Mouse (Mus musculus): Measurements from ENCODE around the gene Ip6k2. TPM values are rescaled to one million over a fixed set of nuclear protein-coding genes. Genes with fewer than 3 reads are reported as not detected.

The Ip6k2 gene
- polyA plus RNA-seq (2014; fragmentation: Illumina TruSeq; extraction: RNeasy Lipid Tissue Mini Kit (QIAGEN cat#74804); ENCODE audit: low replicate concordance), result 206 TPM

GRCm38 (mm10) chr9:108783548-108784463, at the start of gene Ip6k2:
Gene Ip6k2 (plus strand): TSS chr9:108783796.

GRCm38 (mm10) chr9:108808163-108808665, 24.6 kb downstream of the Ip6k2 start, which contains the start of gene Nckipsd:
Gene Nckipsd (plus strand): TSS chr9:108808368.

GRCm38 (mm10) chr9:108825820-108826699, 42.5 kb downstream of the Ip6k2 start, which contains the start of gene Celsr3:
Gene Celsr3 (plus strand): TSS chr9:108826320.

GRCm38 (mm10) chr9:108852976-108853375, 69.4 kb downstream of the Ip6k2 start, which contains the start of gene Slc26a6:
Gene Slc26a6 (plus strand): TSS chr9:108853283.

Other genes starting within 250 kb of the Ip6k2 start
- 13.3 TPM for gene Impdh2, start 223.5 kb upstream of the Ip6k2 start, polyA plus RNA-seq (2014; fragmentation: Illumina TruSeq; extraction: RNeasy Lipid Tissue Mini Kit (QIAGEN cat#74804); ENCODE audit: low replicate concordance)
- 2.7 TPM for gene Ndufaf3, start 216.4 kb upstream of the Ip6k2 start, polyA plus RNA-seq (2014; fragmentation: Illumina TruSeq; extraction: RNeasy Lipid Tissue Mini Kit (QIAGEN cat#74804); ENCODE audit: low replicate concordance)
- gene Dalrd3, start 213.9 kb upstream of the Ip6k2 start, polyA plus RNA-seq (2014; fragmentation: Illumina TruSeq; extraction: RNeasy Lipid Tissue Mini Kit (QIAGEN cat#74804); ENCODE audit: low replicate concordance), result 2.3 TPM
- gene Wdr6, start 205.1 kb upstream of the Ip6k2 start, polyA plus RNA-seq (2014; fragmentation: Illumina TruSeq; extraction: RNeasy Lipid Tissue Mini Kit (QIAGEN cat#74804); ENCODE audit: low replicate concordance), result 0.67 TPM
- not detected for gene P4htm, start 186.1 kb upstream of the Ip6k2 start, polyA plus RNA-seq (2014; fragmentation: Illumina TruSeq; extraction: RNeasy Lipid Tissue Mini Kit (QIAGEN cat#74804); ENCODE audit: low replicate concordance)
- 36.2 TPM for gene Arih2, start 134.4 kb upstream of the Ip6k2 start, polyA plus RNA-seq (2014; fragmentation: Illumina TruSeq; extraction: RNeasy Lipid Tissue Mini Kit (QIAGEN cat#74804); ENCODE audit: low replicate concordance)
- 83.1 TPM for gene Slc25a20, start 121.7 kb upstream of the Ip6k2 start, polyA plus RNA-seq (2014; fragmentation: Illumina TruSeq; extraction: RNeasy Lipid Tissue Mini Kit (QIAGEN cat#74804); ENCODE audit: low replicate concordance)
- 264 TPM for gene Prkar2a, start 94.5 kb upstream of the Ip6k2 start, polyA plus RNA-seq (2014; fragmentation: Illumina TruSeq; extraction: RNeasy Lipid Tissue Mini Kit (QIAGEN cat#74804); ENCODE audit: low replicate concordance)
- 0.19 TPM for gene Nckipsd, start 24.6 kb downstream of the Ip6k2 start, polyA plus RNA-seq (2014; fragmentation: Illumina TruSeq; extraction: RNeasy Lipid Tissue Mini Kit (QIAGEN cat#74804); ENCODE audit: low replicate concordance)
- not detected for gene Celsr3, start 42.5 kb downstream of the Ip6k2 start, polyA plus RNA-seq (2014; fragmentation: Illumina TruSeq; extraction: RNeasy Lipid Tissue Mini Kit (QIAGEN cat#74804); ENCODE audit: low replicate concordance)
- gene Slc26a6, start 69.5 kb downstream of the Ip6k2 start, polyA plus RNA-seq (2014; fragmentation: Illumina TruSeq; extraction: RNeasy Lipid Tissue Mini Kit (QIAGEN cat#74804); ENCODE audit: low replicate concordance), result 23.9 TPM
- 0.82 TPM for gene Tmem89, start 130.8 kb downstream of the Ip6k2 start, polyA plus RNA-seq (2014; fragmentation: Illumina TruSeq; extraction: RNeasy Lipid Tissue Mini Kit (QIAGEN cat#74804); ENCODE audit: low replicate concordance)
- 42.5 TPM for gene Uqcrc1, start 152.8 kb downstream of the Ip6k2 start, polyA plus RNA-seq (2014; fragmentation: Illumina TruSeq; extraction: RNeasy Lipid Tissue Mini Kit (QIAGEN cat#74804); ENCODE audit: low replicate concordance)
- gene Col7a1, start 169.8 kb downstream of the Ip6k2 start, polyA plus RNA-seq (2014; fragmentation: Illumina TruSeq; extraction: RNeasy Lipid Tissue Mini Kit (QIAGEN cat#74804); ENCODE audit: low replicate concordance), result not detected
- gene Ucn2, start 202.2 kb downstream of the Ip6k2 start, polyA plus RNA-seq (2014; fragmentation: Illumina TruSeq; extraction: RNeasy Lipid Tissue Mini Kit (QIAGEN cat#74804); ENCODE audit: low replicate concordance), result not detected
- gene Pfkfb4, start 208.0 kb downstream of the Ip6k2 start, polyA plus RNA-seq (2014; fragmentation: Illumina TruSeq; extraction: RNeasy Lipid Tissue Mini Kit (QIAGEN cat#74804); ENCODE audit: low replicate concordance), result 2.8 TPM